Mouse (Mus musculus) lung, postnatal 0 days (tissue): ENCODE results near the gene Zfp410.

Source experiments
- CTCF ChIP-seq: IDR thresholded peaks from 2 replicates; pipeline ENCODE4 v1.5.1; 2016; ENCODE audit warnings: antibody characterized with exemption, mild to moderate bottlenecking
- EP300 ChIP-seq: IDR thresholded peaks from 2 replicates; pipeline ENCODE4 v1.6.1; 2016; ENCODE audit warnings: antibody characterized with exemption, mild to moderate bottlenecking, control low read depth

DNA sequence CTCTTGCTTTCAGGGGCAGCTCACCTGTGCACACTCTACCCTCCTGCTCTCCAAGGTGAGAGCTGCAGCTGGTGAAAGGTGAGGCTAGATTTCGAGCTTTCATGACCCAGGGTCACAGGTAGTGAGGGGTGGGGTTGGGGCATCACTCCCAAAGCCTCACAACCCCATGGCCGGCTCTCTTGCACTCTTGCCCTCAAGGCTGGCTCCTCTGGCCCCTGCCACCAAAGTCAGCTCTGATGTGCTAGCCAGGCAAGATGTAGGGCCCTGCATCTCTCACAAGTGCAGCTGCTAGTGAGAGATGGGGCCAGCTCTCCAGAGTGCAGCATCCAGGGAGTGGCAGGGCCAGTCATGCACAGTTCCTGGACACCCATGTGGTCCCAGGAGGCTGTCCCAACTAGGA, 49.4 kb upstream of the Zfp410 start:
- TF ChIP-seq CTCF, result no peak
- no peak for TF ChIP-seq EP300
